Mouse (Mus musculus) stomach, embryonic 16.5 days (tissue): ENCODE results near the gene Cxcl1. TPM values are rescaled to one million over a fixed set of nuclear protein-coding genes. Genes with fewer than 3 reads are reported as not detected.

Source experiments
- ATAC-seq: fragments of 200-750 bp; cut with Nextera tagmentation; 2 replicates; pipeline ENCODE4 v1.8.0; 2017; ENCODE audit warnings: moderate number of reproducible peaks, moderate TSS enrichment; ENCODE audit not compliant: insufficient read depth, low FRiP score
- H3K27ac ChIP-seq: fragments of 300-500 bp; sonication (generic); 2 replicates; pipeline ENCODE4 v1.5.1; 2014; ENCODE audit warnings: low read length
- H3K27me3 ChIP-seq: fragments of 300-500 bp; sonication (generic); 2 replicates; pipeline ENCODE4 v1.6.1; 2014; ENCODE audit warnings: low read length, control low read depth, mixed read lengths; ENCODE audit not compliant: control insufficient read depth, insufficient read depth
- H3K36me3 ChIP-seq: fragments of 300-500 bp; sonication (generic); 2 replicates; pipeline ENCODE4 v1.6.1; 2014; ENCODE audit warnings: low read length; ENCODE audit not compliant: control insufficient read depth, insufficient read depth
- H3K4me1 ChIP-seq: fragments of 300-500 bp; sonication (generic); 2 replicates; pipeline ENCODE4 v1.6.1; 2014; ENCODE audit warnings: low read length, control low read depth, mixed read lengths; ENCODE audit not compliant: control insufficient read depth, insufficient read depth
- H3K4me2 ChIP-seq: fragments of 300-500 bp; sonication (generic); 2 replicates; pipeline ENCODE4 v1.6.1; 2014; ENCODE audit warnings: low read depth, low read length, mixed read lengths
- H3K4me3 ChIP-seq: fragments of 300-500 bp; sonication (generic); replicated peaks from 2 replicates; pipeline ENCODE4 v1.5.1; 2014; ENCODE audit warnings: mild to moderate bottlenecking, low read length
- H3K9ac ChIP-seq: fragments of 300-500 bp; sonication (generic); 2 replicates; pipeline ENCODE4 v1.6.1; 2014; ENCODE audit warnings: low read length
- H3K9me3 ChIP-seq: fragments of 300-500 bp; sonication (generic); replicated peaks from 2 replicates; pipeline ENCODE4 v1.6.1; 2016; ENCODE audit warnings: low read length, control low read depth; ENCODE audit not compliant: control insufficient read depth
- WGBS: fragments of 180-500 bp; shearing (Covaris S2); extraction: QIAGEN DNeasy Blood & Tissue Kit; methylation state at CpG from one replicate; pipeline ENCODE4 v1.1.7; 2014; 5-methylcytosine and 5-hydroxymethylcytosine counted together
- polyA plus RNA-seq: library from polyadenylated mRNA; unstranded; fragments of >200 nt; fragmentation: Nextera tagmentation; extraction: Ambion mirVana; gene quantifications from 2 replicates; pipeline ENCODE4 v1.2.1, GENCODE M21; 2015

Cxcl1 gene
- polyA plus RNA-seq, 1 experiment from 2014 or later = 0.94 TPM

DNA sequence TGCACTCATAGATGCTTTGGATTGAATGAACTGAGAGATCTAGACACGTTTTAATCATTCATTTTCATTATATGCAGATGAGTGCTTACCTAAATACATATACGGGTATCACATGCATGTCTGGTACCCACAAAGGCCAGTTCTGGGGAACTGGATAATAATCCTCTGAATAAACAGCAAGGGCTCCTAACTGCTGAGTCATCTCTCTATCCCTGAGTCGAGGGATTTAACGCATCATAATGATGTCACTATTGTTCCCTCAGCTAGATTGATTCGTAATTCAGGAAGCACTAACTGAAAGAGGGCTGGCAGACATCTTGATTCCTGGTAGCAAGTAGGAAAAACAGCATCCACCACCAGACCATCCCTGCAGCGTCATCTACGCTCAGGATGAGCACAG lies 9.6 kb downstream of the Cxcl1 start:
- 74% methylated on average over 7 of the region's 7 CpGs for WGBS
- H3K4me3 ChIP-seq = no peak overlapping the region
- H3K9me3 ChIP-seq = no peaks in the 10 kb centered on the region
- H3K4me2 ChIP-seq = no peak overlapping the region
- no peak overlapping the region for H3K27ac ChIP-seq
- H3K27me3 ChIP-seq = peaks cover 4% of the 10 kb centered on the region; the same call in 1 of the 2 replicates
- peaks cover 10% of the 10 kb centered on the region; the same call in 1 of the 2 replicates for H3K4me1 ChIP-seq
- no peak overlapping the region for H3K9ac ChIP-seq
- H3K36me3 ChIP-seq = no peaks in the 10 kb centered on the region
- no peak for ATAC-seq

GRCm38 (mm10) chr5:90902380-90903260 lies 11.6 kb downstream of the Cxcl1 start:
- Histone ChIP-seq H3K9ac (no peak overlapping the region), H3K4me3 (peak overlapping the region; percentile 37), H3K27ac (no peak overlapping the region), H3K4me2 (peak overlapping the region; percentile 61), H3K27me3 (peaks cover 4% of the 10 kb centered on the region; the same call in 1 of the 2 replicates), H3K36me3 (no peaks in the 10 kb centered on the region), H3K4me1 (peaks cover 10% of the 10 kb centered on the region; the same call in 1 of the 2 replicates), H3K9me3 (no peaks in the 10 kb centered on the region)
- WGBS = 11% methylated on average over 10 of the region's 10 CpGs
- no peak for ATAC-seq

DNA sequence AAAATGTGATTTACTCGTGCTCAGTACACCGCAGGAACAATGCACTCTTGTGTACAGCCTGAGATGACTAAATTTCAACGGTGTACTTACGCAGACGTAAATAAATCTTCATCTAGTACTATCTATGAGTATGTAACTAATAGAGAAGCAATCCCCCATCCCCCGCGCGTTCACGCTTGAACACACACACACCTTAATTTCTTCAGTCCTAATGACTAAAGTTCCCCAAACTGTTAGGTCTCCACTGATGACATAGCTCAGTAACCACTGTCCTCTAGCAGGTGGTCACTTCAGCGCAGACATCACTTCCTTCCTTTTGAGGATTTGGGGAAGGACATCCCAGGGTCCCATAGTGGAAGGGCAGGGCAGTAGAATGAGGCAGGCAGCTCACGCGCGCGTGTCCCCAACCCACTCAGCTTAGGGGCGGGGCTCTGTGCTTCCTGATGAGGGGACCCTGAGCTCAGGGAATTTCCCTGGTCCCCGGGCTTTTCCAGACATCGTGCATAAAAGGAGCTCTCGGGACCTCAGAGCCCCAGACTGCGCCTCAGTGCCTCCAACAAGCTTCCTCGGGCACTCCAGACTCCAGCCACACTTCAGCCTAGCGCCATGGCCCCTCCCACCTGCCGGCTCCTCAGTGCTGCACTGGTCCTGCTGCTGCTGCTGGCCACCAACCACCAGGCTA lies 12.4 kb downstream of the Cxcl1 start, which contains the start of gene Cxcl2:
Gene Cxcl2 (plus strand): TSS at position 533 of the 682 bp plus-strand sequence.
- Histone ChIP-seq H3K27me3 (peaks cover 4% of the 10 kb centered on the region; the same call in 1 of the 2 replicates), H3K4me3 (peak within 1 kb of the TSS; percentile 37), H3K9ac (peak within 1 kb of the TSS; percentile 39; the same call in 1 of the 2 replicates), H3K4me1 (peaks cover 10% of the 10 kb centered on the region; the same call in 1 of the 2 replicates), H3K36me3 (no peaks in the 10 kb centered on the region), H3K9me3 (no peaks in the 10 kb centered on the region), H3K4me2 (peak within 1 kb of the TSS; percentile 61), H3K27ac (no peak within 1 kb of the TSS)
- peak; percentile 58; the same call in 1 of the 2 replicates for ATAC-seq
- WGBS = 9% methylated on average over 22 of the region's 22 CpGs

GRCm38 (mm10) chr5:90908983-90909382 lies 17.9 kb downstream of the Cxcl1 start:
- Histone ChIP-seq H3K9ac (no peak overlapping the region), H3K27me3 (no peaks in the 10 kb centered on the region), H3K4me3 (no peak overlapping the region), H3K36me3 (no peaks in the 10 kb centered on the region), H3K4me2 (no peak overlapping the region), H3K9me3 (no peaks in the 10 kb centered on the region), H3K27ac (no peak overlapping the region), H3K4me1 (no peaks in the 10 kb centered on the region)
- WGBS = 4% methylated on average over 2 of the region's 2 CpGs
- ATAC-seq = no peak

- Histone ChIP-seq H3K4me1 (no peaks in the 10 kb centered on the region), H3K4me3 (no peak overlapping the region), H3K27ac (no peak overlapping the region), H3K27me3 (no peaks in the 10 kb centered on the region), H3K9ac (no peak overlapping the region), H3K4me2 (no peak overlapping the region), H3K36me3 (no peaks in the 10 kb centered on the region), H3K9me3 (no peaks in the 10 kb centered on the region)
- no peak for ATAC-seq
- WGBS = 71% methylated on average over 2 of the region's 2 CpGs
These were observed 28.5 kb downstream of the Cxcl1 start for GRCm38 (mm10) chr5:90919495-90919894.

DNA sequence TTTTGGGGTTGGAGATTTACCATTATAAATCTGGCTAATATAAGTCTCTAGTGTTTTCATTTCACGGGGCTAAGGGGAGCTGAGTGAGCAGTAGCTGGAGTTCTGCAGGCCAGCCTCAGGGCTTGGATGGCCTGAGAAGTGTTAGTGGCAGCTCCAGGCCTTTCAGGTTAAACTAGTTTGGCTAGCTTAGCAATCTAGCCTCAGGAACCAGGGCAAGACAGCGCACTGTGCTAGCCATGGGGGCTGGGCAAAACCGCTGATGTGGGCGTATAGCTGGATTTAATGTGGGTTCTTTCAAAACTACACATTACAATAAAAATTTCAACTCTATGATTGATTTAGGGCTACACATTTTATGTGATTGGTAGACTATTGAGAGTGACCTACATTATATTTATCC lies 31.9 kb downstream of the Cxcl1 start:
- H3K9me3 ChIP-seq = no peaks in the 10 kb centered on the region
- H3K4me2 ChIP-seq = no peak overlapping the region
- WGBS = 78% methylated on average over 4 of the region's 4 CpGs
- H3K4me3 ChIP-seq = no peak overlapping the region
- H3K9ac ChIP-seq = no peak overlapping the region
- no peaks in the 10 kb centered on the region for H3K27me3 ChIP-seq
- H3K36me3 ChIP-seq = no peaks in the 10 kb centered on the region
- no peaks in the 10 kb centered on the region for H3K4me1 ChIP-seq
- no peak for ATAC-seq
- no peak overlapping the region for H3K27ac ChIP-seq

DNA sequence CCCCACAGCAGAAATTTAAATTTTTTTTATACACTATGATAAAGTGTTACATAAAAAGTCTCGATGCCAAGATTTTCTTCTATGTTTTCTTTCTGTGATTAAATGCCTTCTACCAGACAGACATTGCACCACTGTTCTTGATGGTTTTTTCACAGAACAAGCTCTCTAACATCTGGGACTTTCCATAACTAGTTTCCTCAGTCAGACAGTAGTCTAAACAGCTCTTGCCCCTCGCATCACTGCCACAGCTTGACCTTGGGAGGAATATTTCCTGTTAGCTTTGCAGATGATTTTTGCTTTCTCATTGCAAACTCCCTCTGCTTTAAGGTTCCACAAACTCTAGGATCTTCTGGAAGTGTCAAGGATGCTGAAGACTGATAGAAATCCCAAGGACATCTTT lies 39.5 kb downstream of the Cxcl1 start:
- H3K36me3 ChIP-seq = no peaks in the 10 kb centered on the region
- H3K27me3 ChIP-seq = no peaks in the 10 kb centered on the region
- ATAC-seq = peak; percentile 22; the same call in 1 of the 2 replicates
- peak overlapping the region; percentile 95 for H3K9ac ChIP-seq
- peak overlapping the region; percentile 69 for H3K4me2 ChIP-seq
- H3K27ac ChIP-seq = peak overlapping the region; percentile 93
- no peaks in the 10 kb centered on the region for H3K9me3 ChIP-seq
- H3K4me1 ChIP-seq = peaks cover 6% of the 10 kb centered on the region; the same call in 1 of the 2 replicates
- peak overlapping the region; percentile 65 for H3K4me3 ChIP-seq
- WGBS = 45% methylated on average over 2 of the region's 2 CpGs

- peak within 1 kb of the TSS; percentile 95 for H3K9ac ChIP-seq
- no peaks in the 10 kb centered on the region for H3K27me3 ChIP-seq
- peaks cover 6% of the 10 kb centered on the region; the same call in 1 of the 2 replicates for H3K4me1 ChIP-seq
- H3K4me2 ChIP-seq = peak within 1 kb of the TSS; percentile 69
- H3K9me3 ChIP-seq = no peaks in the 10 kb centered on the region
- 1% methylated on average over 79 of the region's 79 CpGs for WGBS
- peak within 1 kb of the TSS; percentile 65 for H3K4me3 ChIP-seq
- ATAC-seq = peak; percentile 98
- H3K27ac ChIP-seq = peak within 1 kb of the TSS; percentile 93
- H3K36me3 ChIP-seq = no peaks in the 10 kb centered on the region
These were observed 40.2 kb downstream of the Cxcl1 start, which contains the start of gene Mthfd2l for GRCm38 (mm10) chr5:90930971-90931851. TSS of gene Mthfd2l (plus strand) at chr5:90931117.
